Mouse (Mus musculus): ENCODE results near the gene Matn1.

DNA sequence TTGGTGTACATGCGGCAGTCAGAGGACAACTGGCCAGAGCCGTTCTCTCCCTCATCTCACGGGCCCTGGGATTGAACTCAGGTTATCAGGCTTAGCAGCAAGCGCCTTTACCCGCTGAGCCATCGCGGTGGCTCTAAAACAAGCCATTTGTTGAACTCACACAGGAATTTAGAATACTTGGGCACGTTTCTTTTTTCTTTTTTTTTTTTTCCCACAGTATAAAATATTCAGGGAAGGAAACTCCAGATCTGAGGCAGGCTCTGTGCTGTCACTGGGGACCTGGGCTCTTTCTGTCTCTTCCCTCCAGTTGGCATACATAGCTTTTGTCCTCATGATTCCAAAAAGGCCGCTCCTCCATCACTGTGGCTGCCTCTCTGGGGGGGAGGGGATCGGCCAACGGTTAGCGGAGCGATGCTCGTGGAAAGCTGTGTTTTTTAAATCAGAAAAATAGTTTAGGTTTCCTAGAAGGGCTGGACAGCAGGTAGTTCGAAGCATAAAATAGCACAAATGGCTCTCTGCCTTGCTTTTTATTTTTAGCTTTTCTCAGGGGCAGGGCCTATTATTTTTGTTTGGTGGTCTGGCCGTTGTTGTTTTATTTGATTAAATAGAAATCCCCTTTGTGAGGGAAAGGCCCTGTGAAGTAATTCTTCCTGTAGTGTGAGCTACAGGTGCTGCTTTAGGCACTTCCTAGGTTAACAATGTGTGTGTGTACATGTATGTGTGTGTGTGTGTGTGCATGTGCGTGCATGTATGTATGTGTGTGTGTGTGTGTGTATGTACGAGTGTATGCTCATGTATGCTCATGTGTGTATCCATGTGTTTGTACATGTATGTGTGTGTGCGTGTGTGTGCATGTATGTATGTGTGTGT, 36.8 kb upstream of the Matn1 start:
- TF ChIP-seq GATA1 (IDR thresholded peaks at IDR 0.05; ENCODE audit: low read length) (no peak), TAL1 (IDR thresholded peaks at IDR 0.05; ENCODE audit: low read length) (no peak)
